Mouse (Mus musculus): ENCODE results near the gene Ddx24.

Gene Ddx24

DNA sequence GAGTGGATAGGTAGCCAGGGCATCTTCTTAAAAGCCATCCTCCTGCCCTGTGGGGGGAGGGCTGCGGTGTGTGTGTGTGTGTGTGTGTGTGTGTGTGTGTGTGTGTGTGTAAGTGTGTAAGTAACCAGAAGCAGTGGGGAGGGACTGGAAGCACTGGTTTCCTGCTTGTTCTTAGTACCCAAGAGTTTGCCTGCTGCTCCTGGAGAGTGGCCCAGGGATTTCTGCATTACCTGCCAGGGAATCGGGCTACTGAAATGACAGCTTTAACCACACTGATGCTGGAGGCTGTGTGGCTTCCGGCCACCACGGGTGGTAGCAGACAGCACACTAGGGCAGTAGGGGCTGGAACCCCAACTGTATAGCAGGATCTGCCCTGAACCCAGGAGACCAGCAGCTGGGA, 35.6 kb downstream of the Ddx24 start:
- in situ Hi-C loops (cut with MseI, MboI), result no loop called here

DNA sequence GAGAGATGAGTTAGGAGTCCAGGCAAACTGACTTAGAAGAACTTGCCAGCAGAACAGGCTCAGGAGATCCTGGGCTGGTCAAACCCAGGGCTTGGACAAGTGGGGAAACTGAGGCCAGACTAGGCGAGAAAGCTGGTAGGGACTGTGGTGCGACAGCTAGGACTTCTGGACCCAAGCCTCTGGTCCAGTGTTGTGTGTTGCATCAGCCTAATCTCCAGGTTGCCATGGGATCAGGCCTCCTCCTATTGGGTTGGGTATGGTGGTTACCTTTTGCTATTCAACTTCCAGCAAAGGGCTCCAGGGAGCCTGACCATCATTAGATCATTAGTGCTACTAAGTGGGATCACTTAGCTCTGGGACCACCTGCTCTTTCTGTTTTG, 36.3 kb downstream of the Ddx24 start:
- in situ Hi-C loops (cut with MseI, MboI), result no loop called here

DNA sequence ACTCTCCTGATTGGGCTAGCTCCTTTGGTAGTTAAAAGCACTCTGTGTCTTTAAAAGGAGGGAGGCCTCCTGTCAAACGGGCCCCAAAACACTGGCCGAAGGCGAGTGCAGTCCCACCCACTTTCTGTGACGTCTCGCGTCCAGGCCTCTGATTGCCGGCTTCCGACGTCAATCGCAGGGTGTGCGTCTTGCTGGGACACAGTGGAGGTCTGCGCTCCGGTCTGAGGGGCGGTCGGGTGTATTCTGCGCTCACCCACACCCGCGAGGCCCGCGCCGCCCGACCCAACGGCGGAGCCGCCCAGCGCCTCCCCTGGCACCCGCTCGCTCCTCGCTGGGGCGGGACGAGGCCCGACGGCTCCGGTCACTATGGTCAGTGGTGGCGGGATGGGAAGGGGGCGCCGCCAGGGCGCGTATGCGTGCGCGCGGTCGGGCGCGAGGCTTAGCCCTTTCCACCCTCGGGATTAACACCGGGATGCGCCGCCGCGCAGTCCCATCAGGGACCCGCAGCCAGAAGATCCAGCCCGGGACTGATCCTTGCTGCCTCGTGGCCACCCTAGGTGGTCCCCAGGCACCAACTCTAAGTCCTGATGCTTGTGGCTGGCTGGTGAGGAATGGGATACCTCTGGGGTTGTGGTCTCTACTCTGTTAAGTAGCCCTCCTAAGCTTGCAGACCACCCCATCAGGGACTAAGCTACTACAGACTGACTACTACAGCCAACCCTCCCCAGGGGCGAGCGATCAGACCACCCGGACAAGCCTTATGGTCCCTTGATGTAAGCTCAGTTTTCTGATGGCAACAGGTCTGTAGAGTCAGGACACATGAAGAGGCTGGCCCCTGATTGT, 36.9 kb downstream of the Ddx24 start, which contains the start of gene Otub2:
Gene Otub2, plus strand, starts transcription at position 178 of the 843 bp plus-strand sequence.
- in situ Hi-C loops (cut with MseI, MboI), result no loop called here

DNA sequence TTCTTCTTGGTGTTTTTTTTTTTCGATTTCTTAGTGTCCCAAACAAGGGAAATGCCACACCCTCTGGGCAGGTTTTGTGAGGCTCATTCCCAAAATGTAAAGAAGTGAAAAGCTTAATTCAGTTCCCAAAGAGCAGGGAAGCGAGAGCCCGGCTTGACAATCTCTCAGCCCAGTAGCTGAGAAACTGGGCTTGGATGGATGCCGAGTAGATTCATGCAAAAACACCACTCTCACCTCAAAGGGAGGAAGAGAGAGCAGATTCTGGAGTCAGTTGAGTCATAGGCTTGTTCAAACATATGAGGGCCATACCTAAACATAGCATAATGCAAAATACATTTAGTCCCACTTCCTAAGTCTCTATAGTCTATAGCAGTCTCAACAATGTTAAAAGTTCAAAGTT, 45.4 kb downstream of the Ddx24 start:
- in situ Hi-C loops (cut with MseI, MboI), result no loop called here

DNA sequence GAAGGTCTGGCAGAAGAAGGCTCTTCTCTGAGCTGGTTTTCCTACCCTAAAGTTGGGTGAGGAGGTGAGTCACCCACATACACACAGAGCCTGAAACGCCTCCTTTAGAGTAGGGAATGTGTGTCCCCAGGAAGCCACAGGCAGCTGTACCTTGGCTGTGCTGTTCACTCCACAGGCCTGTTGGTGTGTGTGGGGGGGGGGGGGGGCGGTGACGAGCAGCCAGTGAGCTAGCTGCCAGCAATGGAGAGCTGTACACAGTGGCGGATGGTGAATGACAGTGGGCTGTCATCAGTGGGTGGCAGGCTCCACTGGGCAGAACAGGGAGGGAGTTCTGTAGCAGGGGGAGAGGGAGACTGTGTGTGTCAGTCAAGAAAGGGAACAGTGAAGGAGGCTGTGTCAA, 48.9 kb downstream of the Ddx24 start:
- in situ Hi-C loops (cut with MseI, MboI), result no loop called here

DNA sequence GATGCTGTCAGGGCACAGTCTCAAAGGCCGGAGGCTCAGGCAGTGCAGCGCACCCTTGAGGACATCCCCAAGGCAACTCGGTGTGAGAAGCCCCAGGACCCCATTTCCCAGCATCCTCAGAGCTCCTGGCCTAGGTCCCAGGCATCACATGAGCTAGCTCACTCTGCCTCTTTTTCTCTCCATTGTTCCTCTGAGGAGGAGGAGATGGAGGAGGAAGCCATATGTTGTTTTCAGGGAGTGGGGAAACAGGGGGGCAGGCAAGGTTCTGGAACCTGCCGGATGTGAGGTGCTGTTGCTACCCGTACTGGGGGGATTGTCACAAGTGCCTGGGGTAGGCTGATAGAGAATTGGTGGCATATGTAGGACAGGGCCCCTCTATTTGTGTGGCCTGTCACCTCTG, 49.5 kb downstream of the Ddx24 start:
- in situ Hi-C loops (cut with MseI, MboI), result no loop called here

DNA sequence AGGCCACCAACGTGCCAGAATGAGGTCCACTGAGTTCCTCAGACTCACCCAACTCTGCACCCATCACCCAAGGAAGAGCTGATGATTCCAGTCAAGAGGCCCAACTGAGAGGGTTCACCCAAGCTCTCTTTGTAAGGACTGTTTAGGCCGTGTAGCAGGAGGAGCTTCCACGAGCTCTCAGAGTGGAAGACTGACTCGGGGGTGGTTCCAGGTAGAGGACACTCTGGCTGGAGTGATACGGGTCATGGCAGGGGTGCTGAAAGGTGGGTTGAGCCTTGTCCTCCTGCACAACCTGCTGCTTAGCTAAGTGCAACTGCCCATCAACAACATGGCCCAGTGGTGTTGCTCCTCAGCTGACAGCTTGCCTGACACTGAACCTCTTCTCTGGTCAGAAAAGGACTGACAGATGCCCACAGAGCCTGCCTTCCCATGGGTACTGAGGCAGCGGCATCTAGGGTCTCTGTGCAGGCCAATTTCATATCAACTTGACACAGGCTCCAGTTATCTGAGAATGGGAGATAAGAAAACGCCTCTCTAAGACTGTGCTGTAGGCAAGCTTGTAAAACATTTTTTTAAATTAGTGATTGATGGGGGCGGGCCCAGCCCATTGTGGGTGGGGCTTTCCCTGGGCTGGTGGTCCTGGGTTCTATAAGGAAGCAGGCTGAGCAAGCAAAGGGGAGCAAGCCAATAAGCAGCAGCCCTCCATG, 51.9 kb downstream of the Ddx24 start:
- in situ Hi-C loops (cut with MseI, MboI), result no loop called here

DNA sequence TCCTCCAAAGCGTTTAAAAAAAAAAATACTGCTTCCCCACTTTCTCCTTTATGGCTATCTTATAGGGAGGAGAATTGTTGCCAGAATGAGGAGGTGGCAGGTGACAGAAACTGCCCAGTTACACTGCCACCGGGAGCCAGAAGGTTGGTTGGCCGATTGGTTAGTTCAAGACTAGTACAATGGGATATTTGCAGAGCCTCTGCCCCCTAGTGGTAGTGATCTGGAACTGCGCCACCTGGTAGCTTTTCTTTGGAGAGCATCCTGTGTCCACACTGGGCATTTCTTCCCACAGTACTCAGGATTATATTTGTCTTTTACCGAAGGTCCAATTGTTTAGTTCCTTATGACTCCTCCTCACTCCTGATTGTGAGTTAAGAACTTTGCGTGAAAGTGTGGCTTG, 53.9 kb downstream of the Ddx24 start:
- in situ Hi-C loops (cut with MseI, MboI), result no loop called here

DNA sequence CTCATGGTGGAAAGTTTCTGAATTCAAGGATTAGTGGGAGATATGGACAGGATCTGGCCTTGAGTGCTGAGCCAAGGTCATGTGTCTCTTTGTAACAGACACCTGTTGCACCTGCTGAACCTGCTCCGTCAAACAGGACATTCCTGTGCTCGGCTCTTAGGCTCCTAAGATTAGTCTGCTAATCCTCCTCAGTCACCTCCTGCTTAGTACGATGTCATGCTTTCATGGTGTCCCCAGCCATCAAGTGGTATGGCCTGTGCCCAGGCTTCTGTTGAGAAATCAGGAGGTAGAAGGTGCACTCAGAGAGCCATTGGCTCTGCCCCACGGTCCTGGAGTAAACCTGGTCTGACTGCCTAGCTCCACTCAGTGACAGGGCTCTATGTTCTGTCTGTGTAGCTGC, 54.8 kb downstream of the Ddx24 start:
- in situ Hi-C loops (cut with MseI, MboI), result no loop called here

DNA sequence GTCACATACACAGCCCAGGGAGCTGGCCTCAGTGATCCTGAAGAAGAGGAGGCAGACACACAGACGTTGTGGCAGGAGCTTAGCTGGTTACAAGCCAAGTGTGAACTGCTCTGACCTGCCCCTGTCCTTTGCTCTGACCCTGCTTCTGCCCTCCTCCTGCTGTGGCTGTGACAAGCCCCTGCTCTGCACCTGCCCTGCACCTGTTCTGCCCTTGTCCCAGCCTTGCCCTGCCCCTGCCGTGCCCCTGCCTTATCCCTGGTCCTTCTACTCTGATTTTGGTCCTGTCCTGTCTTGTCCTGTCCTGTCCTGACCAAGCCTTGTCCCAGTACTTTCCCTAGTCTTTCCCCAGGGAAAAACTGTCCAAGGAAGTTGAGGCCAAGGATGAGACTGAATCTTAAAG, 56.9 kb downstream of the Ddx24 start:
- in situ Hi-C loops (cut with MseI, MboI), result no loop called here

DNA sequence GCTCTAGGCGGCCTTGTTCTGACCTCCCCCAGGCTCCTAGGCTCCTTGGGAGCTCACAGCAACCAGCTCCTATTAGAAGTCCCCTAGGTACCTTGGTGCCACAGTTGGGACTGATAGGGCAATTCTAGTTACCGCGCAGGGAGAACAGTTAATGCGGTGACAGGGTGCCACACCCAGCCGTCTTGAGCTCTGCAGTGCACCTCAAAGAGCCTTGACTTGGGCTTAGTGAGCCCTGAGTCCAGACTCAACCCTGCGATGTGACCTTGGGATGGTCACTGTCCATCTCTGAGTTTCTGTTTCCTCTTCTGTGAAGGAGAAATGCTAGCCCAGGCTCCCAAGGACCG, 57.3 kb downstream of the Ddx24 start:
- in situ Hi-C loops (cut with MseI, MboI), result no loop called here

DNA sequence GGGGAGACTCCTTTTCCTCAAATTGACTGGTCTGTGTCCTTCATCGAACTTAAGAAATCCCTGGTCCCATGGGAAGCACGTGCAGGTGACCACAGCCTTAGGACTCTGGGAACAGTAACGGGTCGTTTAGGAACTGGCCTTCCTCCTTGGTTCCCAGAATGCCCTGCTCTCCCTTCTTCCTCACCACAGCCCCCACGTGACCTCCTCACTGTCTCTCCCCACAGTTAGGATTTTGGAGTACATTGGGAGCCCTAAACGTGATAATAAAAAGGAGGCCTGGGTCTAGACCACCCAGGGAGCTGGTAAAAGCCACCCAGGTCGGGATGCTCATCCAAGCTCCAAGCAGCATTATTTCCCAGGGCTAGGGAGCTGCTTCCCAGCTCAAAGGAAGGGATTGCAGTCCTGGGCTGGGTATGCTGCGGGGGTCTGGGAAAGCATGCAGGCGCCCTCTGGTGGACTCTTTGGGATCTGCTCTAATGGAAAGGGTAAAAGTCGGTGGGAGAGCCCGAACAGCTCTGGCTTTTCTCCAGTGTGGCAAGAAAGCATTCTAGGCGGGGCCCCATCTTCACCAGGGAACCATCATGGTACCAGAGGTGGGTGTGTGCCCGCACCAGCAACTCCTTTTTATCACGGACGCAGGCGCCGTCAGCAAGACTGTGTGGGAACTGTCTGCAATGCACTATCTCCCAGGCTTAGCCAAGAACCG, 57.9 kb downstream of the Ddx24 start:
- in situ Hi-C loops (cut with MseI, MboI), result no loop called here

DNA sequence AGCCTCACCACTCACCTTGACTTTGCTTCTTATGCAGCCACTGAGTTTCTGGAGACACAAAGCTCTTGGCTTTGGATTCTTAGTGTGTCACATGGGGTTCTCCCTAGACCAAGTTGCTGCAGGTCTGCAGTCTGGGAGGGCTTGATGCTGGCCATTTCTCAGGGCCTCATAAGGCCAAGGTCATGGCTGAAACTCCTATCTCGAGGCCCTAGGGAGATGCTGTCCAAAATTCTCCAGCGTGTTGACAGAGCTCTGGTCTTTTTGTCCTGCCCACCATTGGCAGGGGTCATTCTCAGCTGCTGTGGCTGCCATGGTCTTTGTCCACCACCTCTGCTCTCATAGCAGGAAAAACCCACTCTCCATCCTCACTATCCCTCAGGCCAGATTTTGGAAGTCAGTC, 58.5 kb downstream of the Ddx24 start:
- in situ Hi-C loops (cut with MseI, MboI), result no loop called here

DNA sequence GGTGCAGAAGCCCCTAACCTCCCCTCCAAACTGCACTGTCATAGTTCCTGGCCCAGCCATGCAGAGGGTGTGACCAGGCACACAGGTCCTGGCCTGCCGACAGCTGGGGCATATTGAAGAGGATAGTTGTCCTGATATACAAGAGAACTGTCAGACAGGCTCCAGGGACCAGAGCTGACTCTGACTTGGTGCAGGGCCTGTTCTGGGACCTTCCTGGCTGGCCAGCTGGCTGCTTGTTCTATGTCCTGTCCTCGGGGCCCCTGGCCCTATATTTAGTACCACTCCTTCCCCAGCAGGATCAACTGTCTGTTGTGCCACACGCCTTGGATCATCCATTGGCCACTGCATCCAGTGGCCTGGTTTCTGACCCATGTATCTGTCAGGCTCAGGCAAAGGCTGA, 63.3 kb downstream of the Ddx24 start:
- in situ Hi-C loops (cut with MseI, MboI), result no loop called here

DNA sequence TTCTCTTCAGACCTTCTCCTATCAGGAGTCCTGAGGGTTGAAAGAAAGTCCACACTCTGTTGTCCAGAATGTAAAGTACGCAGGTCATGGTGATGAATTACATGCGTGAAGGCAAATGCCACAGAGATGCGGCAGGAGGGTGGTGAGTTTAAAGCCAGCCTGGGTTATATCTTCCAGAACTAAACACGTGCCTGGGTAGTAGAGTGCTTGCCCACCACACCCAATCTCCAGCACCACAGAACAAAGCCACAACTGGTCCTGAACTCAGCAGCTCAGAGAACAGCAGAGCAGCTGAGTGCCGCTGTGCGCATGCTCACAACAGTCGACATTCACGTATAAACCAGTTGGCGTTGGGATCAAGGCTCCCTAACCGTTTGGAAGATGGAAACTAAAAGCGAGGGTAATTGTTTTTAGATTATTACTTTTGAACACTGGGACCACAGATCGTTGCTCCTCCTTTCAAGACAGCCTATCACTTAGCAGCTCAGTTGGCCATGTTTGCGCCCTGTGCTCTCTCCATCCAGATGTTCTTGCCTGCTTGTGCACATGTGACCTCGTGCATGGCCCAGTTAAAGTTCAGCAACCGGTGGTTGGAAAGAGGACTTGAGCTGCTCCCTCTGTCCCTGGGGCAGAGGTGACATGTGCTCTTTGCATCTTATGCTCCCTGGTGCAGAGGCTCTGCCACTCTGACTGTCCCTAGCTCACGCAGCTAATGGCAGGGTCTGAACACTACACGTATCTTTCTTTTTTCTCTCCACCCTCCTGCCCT, 63.9 kb downstream of the Ddx24 start:
- in situ Hi-C loops (cut with MseI, MboI), result no loop called here

DNA sequence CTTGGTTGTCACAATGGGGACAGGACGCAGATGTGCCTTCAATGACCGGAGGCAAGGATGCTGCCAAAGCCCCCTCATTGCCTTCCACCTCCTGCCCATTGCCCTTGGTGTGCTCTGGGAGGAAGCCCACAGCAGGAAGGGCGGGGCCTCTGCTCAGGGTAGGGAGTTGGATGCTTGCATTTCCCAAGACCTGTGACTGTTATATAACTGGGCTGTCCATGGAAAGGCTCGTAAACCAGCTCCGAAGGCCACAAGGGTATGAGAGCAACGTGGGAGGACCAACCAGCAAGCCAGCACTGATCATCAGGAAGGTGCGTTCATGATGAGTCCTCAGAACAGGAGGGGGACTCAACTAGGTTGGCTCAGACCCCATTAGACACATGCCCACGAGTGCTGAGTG, 64.8 kb downstream of the Ddx24 start:
- in situ Hi-C loops (cut with MseI, MboI), result no loop called here

DNA sequence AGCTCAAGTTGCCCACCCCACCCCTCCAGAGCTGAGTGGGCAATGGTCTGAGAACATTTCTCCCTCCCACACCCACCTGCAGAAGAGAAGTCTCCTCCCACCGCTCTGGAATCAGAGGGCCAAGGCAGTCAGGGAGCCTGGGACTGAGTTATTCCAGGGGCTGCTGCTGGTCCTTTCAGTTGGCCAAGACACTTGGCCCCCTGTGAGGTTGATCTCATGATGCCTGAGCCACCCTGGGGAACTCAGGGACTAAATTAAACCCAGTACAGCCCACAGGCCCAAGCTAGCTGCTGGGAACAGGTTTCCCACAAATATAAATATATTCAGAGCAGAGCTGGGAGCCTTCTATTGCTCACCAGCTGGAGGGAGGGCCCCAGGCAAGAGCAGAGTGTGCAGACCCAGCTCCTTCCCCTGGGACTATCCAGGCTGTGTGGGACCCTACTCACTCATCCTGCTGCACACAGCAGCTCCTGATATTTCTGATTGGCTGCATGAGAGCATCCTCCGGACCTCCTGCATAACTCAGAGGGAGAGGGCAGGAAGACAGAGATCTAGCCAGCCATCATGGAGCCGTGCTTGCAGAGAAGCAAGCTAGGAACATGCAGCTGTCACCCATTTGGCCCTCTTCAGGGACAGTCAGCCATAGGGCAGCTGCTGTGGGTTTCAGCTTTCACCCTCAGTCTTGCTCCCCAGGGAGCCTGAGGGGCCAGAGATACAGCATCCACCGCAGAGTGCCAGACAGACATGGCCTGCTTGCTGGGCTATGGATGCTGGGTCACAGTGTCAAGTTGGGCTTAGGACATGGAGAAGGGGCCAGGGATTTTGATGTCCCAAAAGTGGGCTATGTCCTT, 66.5 kb downstream of the Ddx24 start:
- in situ Hi-C loops (cut with MseI, MboI), result no loop called here

DNA sequence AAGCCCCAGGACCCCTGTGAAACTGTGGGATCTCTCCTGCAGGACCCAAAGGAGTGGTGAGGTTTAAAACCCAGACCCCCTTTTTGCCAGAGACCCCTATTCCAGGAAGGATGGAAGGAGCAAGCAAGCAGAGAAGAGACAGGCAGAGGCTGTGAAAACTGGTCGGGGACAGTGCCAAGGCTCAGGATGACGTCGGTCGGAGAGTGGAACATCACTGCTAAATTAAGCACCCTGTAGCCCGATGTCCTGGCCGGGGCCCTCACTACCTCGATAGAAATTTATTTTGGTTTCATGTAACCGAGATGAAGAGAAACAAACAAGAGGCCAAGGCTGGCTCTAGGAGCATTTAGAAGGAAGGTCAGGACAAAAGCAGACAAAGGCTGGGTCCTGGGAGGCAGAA, 67.4 kb downstream of the Ddx24 start:
- in situ Hi-C loops (cut with MseI, MboI), result no loop called here
